Mouse (Mus musculus) retina, embryonic 14.5 days (tissue): ENCODE results near the gene Bptf.
A peak's percentile ranks its signal among the peaks of the same experiment; 100 is the strongest.
"Not testable (repeated sequence)": the region's sequence is repeated elsewhere in the genome, so short reads cannot be mapped to it uniquely, and the experiment has no call there.

Source experiments
- DNase-seq: peaks from one replicate; pipeline ENCODE4 v3.0.0-alpha.2; 2015; ENCODE audit warnings: low spot score

Gene Bptf

DNA sequence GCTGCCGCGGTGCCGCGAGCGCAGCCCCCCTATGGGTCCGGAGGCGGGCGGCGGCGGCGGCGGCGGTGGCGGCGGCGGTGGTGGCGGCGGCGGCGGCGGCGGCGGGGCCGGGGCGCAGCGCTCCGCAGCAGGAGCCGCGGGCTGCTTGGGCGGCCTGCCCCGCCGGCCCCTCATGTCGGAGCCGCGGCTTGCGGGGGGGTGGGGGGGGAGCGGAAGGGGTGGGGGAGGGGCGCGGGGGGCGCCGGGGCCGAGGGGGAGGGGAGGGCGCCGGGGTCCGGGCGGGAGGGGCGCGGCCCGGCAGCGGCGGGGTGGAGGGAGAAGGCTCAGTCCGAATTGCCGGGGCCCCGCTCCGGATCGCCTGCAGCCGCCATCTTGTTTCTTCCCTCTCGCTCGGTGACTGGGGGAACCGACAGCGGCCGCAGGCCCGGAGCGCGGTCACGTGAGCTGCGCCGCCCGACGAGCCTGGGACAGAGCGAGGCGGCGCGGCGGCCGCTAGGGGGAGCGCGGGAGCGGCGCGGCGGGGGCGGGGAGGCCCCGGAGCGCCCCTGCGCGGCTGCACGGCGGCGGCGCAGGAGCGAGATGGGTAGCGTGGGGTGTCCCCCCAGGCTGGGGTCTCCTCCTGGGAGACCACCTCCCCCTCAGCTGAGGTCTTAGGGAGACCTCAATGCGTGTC, at the start of gene Bptf:
Gene Bptf, minus strand, starts transcription at position 379 of the 673 bp plus-strand sequence.
- DNase-seq: peak; percentile 92

DNA sequence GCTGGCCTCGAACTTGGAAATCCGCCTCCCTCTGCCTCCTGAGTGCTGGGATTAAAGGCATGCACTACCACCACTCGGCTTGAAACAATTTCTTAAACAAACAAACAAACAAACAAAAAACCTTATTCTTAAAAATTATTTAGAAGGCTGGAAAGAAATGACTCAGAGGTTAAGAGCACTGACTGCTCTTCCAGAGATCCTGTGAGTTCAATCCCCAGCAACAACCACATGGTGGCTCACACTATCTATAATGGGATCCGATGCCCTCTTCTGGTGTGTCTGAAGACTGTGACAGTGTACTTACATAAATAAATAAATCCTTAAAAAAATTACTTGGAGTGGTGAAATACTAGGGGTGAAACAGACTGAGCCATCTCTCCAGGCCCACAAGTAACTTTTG, 29.3 kb upstream of the Bptf start:
- DNase-seq: no peak

DNA sequence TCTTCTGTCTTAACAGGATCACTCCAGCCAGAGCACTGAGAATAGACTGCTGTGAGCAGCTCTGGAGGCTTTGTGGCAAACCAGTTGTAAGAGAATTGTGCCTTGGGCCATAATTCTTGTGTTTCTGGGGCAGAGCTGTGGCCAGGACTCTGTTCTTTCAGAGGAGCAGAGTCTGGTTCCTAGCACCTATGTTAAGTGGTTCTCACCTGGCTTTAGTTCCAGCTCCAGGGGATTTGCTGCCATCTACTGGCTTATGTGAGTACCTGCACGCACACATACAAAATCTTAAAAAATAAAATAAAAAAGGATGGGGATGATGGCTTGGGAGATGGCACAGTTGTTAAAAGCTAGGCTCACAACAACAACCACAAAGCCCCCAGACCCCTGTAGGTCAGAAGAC, 27.1 kb upstream of the Bptf start:
- peak; percentile 53 for DNase-seq

DNA sequence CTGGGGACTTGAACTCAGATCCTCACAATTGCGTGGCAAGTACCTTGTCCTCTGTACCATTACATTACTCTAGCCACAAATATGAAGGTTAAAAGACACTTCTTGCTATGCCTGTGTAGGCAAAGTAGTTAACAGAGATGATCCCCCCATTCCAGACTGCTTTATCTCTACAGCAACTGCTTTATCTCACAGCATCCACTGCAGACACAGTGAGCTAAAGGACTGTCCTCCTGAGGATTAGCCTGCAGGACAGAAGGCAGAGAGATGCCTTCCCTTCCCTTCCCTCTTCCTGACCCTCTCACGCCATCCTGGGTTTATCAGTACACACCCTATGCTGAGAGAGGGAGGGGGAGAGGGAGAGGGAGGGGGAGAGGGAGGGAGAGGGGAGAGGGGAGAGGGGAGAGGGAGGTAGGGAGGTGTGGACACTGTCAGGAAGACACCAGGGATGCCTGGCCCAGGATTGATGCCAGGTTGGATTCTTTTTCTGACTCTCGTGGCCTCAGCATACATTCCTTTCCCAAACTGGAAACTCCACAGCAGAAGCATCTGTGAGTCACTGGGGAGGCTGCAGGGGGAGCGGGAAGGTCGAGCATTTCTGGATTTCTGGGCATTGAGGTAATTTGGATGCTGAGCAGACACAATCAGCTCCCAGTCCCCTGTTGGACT, 25.2 kb upstream of the Bptf start:
- no peak for DNase-seq

DNA sequence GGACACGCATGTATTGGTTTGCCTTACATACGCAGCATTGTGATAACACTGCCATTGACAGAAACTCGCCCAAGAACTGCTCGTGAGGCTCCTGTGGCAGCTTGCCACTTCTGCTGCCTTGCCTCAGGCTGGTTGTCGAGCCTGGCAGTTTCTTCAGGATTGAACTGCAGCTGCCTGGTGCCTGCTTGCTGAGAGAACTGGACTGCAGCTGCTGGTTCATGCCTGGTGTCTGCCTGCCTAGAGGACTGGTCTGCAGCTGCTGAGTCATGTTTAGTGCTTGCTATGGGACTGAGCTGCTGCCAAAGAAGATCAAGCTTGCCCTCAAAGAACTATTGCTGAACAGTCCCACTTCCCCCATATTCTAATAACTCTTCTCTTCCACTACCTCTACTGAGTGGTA, 23.4 kb upstream of the Bptf start:
- no peak for DNase-seq

DNA sequence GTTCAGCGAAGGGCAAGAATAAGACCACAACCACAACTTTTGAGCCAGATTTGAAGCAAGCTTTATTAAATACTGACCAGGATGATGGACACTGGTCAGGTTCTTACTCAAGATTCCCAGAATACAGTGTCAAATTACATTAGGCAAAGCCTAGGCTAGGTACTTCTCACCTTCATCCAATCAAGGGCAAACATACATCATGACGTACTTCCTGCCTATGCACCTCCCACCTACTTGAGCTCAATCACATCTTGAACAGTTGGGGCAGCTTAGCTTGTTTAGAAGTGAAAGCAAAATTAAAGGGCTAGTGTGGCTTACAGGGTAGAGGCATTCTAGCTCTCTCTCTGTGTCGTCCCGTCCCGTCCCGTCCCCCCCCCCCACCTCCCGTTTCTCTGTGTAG, 22.5 kb upstream of the Bptf start:
- DNase-seq: no peak

DNA sequence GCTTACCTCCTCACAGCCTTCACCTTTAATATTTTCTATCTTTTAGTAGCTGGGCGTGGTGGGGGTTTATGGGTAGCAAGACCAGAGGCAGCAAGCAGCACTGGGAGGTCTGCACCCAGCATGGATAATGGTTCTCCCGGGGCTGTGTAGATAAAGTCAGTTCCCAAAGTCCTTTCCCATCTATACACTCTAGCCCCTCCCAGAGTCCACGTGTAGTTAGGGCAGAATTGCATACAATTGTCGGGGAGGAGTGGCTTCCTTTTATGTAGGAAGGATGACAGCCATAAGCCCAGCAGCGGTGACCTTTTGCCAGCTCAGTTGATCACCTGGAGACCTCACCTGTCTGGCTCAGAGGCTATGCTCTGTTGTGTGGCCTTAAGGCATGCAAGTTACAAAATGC, 21.7 kb upstream of the Bptf start:
- DNase-seq: no peak

DNA sequence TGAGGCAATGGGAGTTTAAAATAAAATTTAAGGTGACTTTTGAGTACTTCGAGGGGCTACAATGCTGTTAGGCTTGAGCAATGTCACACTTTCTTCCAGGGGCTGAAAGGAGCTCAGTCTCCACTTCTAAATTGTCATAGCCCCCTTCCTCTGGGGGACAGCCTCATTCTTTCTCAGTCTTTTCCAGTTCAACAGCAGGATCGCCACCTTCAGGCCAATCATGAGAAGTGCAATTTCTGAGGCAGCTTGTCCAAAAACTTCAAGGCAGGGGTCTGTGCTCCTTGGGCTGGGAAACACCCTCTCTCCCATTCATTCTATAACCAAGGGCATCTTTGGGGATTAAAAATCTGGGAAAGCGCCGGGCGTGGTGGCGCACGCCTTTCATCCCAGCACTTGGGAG, 19.9 kb upstream of the Bptf start:
- DNase-seq: peak; percentile 38

DNA sequence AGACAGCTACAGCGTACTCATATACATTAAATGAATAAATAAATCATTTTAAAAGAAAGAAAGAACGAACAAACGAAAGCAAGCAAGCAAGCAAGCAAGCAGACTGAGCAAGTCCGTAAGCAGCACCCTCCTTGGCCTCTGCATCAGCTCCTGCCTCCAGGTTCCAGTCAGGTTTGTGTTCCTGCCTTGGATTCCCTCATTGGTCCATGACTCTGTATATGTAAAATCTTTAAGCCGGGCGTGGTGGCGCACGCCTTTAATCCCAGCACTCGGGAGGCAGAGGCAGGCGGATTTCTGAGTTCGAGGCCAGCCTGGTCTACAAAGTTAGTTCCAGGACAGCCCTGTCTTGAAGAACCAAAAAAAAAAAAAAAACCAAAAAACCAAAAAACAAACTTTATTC, 12.0 kb upstream of the Bptf start:
- not testable (repeated sequence) for DNase-seq

DNA sequence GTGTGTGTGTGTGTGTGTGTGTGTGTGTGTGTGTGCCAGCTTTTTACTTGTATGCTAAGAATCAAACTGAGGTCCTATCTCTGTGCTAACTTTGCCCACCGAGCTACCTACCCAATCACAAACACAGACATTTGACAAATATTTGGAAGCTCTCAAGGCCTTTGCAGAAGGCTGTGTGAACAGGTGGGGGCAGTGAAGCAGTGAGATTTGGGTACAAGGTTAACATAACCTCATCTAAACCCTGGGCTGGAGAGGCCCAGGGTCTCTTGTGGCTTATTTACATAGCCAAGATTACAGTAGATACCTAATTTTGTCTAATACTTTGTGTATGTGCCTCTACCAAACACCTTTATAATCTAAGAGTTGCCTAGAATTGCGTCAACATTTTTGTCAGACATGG, 10.5 kb upstream of the Bptf start:
- DNase-seq: no peak

DNA sequence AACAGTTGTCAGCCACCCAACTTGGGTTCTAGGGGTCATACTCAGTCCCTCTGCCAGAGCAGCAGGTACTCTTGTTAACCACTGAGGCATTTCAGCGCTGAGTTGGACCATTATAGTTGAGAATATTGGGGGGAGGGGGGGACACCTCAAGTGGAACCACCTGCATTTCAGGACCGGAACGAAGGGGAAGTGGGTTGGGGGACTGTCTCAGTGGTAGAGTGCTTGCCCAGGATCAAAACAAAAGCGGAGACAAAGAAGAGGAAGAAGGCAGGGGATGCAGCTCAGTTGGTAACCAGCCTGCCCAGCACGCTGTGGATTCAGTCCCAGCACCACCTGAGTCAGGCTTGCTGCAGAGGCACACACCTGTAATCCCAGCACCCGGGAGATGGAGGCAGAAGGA, 8.8 kb upstream of the Bptf start:
- DNase-seq: no peak

DNA sequence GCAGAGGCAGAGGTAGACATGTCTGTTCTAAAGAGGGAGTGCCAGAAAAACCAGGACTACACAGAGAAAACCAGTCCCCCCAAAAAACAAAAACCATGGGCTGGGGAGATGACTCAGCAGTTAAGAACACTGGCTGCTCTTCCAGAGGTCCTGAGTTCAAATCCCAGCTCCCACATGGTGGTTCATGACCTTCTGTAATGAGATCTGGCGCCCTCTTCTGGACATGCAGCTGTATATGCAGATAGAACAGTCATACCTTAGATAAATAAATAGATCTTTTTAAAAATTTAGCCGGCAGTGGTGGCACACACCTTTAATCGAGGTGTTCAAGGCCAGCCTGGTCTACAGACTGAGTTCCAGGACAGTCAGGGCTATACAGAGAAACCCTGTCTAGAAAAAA, 6.7 kb upstream of the Bptf start:
- DNase-seq: no peak

DNA sequence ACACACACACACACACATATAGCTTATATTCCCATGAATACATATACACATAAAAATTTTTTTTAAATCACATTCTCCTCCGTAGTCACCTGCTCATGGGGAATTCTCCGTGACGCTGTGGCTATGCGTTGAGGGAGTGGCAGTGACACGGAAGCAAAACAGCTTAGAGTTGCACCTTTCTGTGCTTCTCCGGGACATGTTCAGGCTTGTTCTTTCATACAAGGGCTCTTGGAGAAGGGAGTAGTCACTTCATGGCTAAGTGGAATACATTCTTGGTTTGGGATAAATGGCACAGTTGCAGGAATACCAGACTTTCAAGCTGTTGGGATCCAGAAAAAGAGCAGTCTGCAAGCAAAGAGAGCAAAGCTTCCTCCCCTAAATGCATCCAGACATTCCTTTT, 5.7 kb upstream of the Bptf start:
- no peak for DNase-seq

DNA sequence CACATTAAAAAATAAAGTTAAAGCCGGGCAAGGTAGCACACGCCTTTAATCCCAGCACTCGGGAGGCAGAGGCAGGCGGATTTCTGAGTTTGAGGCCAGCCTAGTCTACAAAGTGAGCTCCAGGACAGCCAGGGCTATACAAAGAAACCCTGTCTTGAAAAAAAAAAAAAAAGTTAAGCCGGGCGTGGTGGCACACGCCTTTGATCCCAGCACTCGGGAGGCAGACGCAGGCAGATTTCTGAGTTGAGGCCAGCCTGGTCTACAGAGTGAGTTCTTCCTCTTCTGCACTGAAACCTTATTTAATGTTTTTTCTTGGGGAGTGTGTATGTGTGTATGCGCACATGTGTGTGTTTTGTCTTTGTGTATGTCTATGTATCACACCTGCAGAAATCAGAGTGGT, 4.5 kb upstream of the Bptf start:
- not testable (repeated sequence) for DNase-seq

DNA sequence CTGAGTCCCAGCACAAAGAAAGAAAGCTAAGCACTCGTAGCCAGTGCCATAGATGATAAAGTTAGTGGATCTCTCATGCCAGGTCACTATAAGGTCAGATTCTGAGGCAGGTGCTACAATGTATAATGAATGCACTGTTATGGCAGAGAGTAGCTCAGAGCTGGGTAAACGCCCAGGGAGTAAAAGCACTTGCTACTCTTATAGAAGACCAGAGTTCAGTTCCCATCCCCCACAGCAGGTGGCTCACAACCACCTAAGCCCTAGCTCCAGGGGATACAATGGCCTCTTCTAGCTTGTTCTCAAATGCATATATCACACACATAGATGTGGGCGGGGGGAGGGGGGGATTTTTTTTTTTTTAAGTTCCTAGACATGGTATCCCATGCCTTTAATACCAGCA, 3.8 kb upstream of the Bptf start:
- no peak for DNase-seq

DNA sequence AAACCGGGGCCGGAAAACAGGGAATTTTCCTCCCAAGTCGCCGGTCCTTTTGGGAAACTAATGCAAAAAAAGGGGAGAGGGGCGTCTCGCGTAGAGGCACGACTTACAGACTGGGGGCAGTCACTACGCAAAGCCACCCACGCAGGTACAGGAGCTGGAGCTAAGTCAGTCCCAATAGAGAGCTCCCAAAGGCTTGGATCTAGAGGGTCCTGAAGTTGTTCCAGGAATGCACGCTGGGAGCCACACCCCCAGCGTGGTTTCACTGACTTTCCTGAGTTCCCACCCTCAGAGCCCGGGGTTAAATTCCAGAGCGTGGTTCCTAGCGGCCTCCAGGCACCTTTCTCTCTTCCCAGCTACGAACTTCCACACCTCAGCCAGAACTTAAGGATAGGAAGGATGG, 499 bp upstream of the Bptf start:
- no peak for DNase-seq

DNA sequence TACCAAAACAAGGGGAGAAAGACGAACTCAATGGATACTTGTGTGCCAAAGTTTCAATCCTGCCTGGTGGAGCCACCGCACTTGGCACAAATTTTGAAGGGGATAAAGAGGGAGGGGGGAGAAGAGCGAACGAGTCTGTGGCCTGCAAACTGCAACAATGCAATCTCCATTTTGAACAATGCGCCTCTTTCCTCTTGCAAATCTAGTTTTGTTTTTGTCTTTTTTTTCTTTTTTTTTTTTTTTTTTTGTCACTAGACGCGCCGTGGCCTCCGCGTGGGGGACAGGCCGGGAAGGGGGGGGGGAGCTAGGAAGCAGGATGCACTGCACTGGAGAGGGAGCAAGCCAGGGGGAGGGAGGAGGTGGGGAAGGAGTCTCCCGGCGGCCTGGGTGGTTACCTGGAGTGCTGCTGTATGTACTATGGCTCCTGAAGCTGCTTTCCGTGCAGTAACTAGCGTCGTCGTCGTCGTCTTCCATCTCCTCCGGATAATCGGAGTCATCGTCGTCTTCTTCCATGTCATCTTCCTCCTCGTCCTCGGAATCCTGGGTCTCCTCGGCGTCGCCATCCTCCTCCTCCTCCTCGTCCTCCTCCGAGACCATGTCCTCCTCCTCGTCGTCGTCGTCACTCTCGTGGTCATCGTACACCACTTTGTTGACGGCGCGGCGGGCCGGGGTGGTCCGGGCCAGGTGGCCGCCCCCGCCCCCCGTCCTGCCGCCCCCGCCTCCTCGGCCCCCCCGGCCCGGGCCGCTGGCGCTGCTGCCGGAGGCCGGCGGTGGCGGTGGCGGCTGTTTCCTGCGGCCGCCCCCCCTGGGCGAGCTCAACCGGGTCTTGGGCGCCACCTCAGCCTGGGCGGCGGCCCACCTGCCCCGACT, 813 bp downstream of the Bptf start:
- peak; percentile 61 for DNase-seq

DNA sequence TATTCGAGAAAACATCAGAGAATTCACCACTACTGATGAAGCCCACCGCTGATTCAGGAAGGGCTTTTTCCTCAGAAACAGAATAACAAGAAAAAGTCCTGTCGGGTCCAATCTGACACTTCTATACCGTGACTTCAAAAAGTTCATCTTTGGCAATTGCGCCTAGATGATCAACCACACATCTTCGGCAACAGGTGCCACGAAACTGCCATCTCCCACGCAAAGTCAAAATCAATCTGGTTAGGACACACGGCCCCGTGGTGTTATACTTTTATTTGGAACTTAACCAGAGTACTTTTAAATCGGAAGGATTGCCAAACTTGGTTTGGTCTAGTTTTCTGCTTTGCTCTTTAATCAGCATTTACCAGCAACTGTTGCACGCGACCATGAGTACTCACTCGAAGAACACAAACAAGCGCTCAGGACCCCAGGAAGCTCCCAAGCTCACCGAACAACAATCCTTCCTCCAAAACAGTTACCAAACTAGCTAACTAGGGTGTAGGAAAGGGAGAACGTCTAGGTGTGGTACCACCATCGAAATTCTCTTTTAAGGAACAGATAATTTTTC, 1.6 kb downstream of the Bptf start:
- peak; percentile 47 for DNase-seq

DNA sequence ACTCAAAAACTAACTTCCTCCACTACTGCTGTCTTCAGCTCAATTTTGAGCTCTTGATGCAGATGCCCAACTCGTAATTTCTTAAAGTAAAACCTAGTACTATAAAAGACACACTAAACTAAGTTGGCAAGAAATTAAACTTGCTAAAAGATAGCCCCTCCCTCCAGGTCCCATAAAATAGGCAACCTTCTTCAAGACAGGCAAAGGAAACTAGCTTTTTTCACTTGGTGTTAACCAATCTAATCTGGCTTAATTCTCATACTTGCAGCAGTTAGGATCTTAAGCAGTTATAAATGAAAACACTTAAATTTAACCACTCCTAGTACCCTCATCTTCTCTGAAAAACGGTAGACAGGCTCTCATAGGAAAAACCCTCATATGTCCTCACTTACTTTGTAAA, 2.3 kb downstream of the Bptf start:
- no peak for DNase-seq

DNA sequence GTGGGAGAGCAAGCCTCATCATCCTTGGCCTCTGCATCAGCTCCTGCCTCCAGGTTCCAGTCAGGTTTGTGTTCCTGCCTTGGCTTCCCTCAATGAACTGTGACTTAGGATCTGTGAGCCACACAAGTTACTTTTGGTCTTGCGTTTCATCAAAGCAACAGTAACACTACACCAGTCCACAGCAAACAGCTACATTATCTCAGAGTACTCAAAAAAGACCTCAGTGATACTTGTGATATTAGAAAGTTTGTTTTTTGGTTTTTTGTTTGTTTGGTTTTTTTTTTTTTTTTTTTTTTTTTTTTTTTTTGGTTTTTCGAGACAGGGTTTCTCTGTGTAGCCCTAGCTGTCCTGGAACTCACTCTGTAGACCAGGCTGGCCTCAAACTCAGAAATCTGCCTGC, 5.2 kb downstream of the Bptf start:
- DNase-seq: not testable (repeated sequence)

DNA sequence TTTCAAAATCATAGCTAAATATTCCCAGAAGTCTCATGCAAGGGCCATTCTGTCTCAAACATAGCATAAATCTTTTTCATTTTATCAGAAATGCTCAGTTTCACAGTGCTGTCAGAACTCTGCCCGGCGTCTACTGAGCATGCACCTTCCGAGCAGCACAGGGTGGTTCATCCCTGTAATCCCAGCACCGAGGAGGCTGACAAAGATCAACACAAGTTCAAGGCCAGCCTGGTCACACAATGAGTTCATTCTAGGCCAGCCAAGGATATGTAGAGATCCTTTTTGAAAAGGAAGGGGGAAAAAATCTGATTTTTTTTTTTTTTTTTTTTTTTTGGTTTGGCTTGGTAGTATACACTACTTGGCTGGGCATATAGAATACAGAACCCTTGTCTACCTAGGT, 6.9 kb downstream of the Bptf start:
- DNase-seq: no peak

DNA sequence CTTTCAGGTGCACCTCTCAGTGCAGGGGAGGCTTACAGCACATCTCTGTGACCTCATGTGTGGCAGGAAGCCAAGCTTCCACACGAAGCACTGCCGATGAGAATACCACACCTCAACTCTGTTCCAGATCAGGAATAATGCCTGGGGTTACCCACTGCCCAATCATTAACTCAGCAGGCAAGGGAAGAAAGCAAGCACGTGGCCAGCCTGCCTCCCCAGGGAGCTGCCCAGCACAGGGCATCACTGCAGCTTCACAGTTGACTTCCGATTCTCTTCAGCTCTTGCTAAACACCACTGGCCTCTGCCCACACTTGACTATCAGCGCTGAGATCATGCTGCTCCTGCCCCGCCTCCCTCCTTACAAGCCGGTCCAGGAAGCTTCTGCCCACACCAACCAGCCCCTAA, 7.6 kb downstream of the Bptf start:
- DNase-seq: peak; percentile 37

DNA sequence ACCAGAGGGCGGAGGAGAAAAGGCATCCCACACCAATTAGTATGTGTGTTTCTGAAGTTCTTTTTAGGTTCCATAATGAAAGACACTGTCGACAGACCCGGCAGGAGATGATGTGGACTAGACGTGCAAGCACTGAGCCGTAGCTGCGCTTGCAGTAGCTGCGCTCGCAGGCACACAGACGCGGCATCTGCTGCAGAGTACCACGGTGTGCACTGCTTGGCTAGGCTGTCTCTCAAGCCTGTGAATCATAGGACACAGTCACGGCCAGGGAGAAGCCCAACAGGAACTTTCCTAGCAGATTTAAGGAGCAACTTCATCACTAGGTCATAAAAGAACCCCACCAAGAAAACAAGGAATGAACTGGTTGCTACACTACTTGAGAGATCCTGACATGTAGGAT, 14.1 kb downstream of the Bptf start:
- no peak for DNase-seq
